Mouse (Mus musculus): ENCODE data around the gene BC049352.
A peak's percentile ranks its signal among the peaks of the same experiment; 100 is the strongest.

BC049352 gene

GRCm38 (mm10) chr9:45189661-45190174, 7.9 kb downstream of the BC049352 start:
- no peak for DNase-seq (ENCODE audit: low read depth, low spot score)

DNA sequence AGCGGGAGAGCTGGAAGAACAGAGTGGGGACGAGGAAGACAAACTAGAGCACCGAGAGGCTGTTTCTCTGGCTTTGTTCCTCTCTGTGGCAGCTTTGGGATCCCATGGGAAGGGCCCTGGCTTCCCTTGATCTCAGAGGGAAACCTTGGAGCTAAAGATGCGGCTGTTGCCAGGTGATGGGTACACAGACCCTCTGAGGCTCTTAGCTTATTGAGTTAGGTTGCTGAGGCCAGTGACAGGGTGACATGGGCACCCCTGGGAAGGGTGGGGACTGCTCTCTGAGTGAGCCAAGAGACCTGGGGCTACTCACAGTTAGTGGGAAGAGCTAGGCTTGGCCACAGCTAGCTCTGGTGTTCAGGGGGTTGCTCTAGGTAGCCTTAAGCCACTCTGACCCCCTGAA, 13.7 kb downstream of the BC049352 start:
- no peak for DNase-seq (ENCODE audit: low read depth, low spot score)

GRCm38 (mm10) chr9:45196125-45196830, 14.5 kb downstream of the BC049352 start:
- DNase-seq (ENCODE audit: low read depth, low spot score), result no peak

DNA sequence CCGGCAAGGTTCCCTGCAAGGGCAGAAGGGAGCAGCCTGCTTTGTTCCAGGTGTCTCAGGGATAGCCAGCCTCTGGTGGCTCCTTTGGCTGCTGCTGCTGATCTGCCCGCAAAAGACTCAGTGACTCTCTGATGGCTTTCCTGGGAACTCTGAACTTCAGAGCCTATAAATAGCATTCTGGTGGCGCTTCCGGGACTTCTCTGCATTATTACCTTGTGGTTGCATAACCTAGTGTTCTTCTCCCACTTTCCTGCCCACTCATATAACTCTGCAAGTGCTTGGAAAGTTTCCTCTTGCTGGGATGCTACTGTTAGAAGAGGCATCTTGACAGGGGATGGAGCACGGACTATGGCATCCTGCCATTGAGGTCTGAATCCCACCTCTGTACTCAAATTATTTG, 15.7 kb downstream of the BC049352 start:
- DNase-seq (ENCODE audit: low read depth, low spot score), result no peak

GRCm38 (mm10) chr9:45201319-45201947, 19.6 kb downstream of the BC049352 start:
- DNase-seq (ENCODE audit: low read depth, low spot score), result no peak

DNA sequence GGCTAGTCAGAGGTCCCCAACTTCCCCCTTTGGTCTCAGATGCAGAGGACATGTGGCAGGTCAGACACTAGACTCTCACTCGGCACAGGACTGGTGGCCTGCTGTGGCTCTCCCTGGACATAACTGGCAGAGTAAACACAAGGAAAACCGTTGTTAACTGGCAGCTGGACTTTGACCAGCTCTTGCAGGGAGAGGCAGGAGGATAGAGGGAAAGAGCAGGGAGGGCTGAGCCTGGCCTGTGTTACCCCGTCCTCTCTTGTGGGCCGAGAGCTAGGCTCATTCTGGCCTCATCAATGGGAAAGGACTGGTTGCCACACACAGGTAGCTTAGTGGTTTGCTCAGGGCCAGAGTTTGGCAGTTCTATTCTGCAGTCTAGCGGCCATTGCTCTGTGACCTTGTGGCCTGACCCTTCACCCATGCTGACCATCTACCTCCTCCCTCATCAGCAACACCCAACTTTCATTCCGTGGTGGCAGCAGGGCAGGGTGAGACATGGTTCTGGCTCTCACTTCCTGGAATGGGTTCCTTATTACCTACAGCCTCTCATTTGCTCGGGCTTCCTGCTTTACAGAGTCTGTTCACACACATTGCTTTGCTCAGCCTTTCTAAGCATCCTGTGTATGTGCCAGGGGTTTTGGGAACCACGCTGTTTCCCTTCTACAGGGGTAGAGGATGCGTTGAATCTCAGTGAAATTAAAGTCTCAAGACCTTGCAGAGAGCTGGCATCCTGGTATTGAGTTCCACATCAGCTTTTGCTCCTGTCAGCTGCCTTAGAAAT, 20.4 kb downstream of the BC049352 start:
- DNase-seq (ENCODE audit: low read depth, low spot score), result no peak

- no peak for DNase-seq (ENCODE audit: low read depth, low spot score)
These were observed 22.1 kb downstream of the BC049352 start, which contains the start of gene Tmprss4 for GRCm38 (mm10) chr9:45203797-45204410. Gene Tmprss4 (minus strand): TSS chr9:45204092.

DNA sequence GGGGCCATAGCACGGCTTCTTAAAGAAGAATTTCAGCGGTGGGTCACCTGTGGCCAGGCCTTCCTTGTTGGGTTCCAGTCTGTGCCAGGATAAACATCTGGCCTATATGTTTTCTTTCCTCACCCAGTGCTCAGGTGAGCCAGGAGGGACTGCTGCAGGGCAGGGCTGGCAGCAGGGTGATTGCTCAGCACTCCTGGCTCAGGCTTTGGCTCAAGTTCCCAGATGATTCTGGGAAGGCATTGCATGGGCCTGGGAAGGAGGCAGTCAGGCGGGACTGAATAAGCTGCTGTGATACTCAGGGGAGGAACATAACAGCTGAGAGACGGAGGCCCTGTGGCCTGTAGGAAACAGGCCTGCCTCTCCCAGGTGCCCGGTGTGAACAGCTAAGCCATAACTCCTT, 23.3 kb downstream of the BC049352 start:
- no peak for DNase-seq (ENCODE audit: low read depth, low spot score)

DNA sequence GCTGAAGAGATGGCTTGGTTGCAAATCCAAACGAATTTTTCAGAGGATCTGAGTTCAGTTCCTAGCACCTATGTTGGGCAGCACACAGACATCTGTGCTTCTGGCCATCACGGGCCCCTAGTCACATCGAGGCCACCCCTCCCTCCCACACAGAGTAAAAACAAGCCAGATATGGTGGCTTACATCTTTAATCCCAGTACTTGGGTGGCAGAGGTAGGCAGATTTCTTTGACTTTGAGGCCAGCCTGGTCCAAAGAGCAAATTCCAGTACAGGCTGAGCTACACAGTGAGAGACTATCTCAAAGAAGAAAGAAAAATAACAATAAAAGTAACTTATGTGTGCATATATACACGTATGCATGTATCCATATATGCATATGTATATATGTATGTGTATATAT, 24.3 kb downstream of the BC049352 start:
- DNase-seq (ENCODE audit: low read depth, low spot score), result no peak

- DNase-seq (ENCODE audit: low read depth, low spot score), result no peak
These were observed 25.4 kb downstream of the BC049352 start for GRCm38 (mm10) chr9:45207015-45207743.

GRCm38 (mm10) chr9:45212001-45212400, 30.2 kb downstream of the BC049352 start:
- no peak for DNase-seq (ENCODE audit: low read depth, low spot score)

- DNase-seq (ENCODE audit: low read depth, low spot score), result no peak
These were observed 33.8 kb downstream of the BC049352 start for GRCm38 (mm10) chr9:45215526-45216179.

DNA sequence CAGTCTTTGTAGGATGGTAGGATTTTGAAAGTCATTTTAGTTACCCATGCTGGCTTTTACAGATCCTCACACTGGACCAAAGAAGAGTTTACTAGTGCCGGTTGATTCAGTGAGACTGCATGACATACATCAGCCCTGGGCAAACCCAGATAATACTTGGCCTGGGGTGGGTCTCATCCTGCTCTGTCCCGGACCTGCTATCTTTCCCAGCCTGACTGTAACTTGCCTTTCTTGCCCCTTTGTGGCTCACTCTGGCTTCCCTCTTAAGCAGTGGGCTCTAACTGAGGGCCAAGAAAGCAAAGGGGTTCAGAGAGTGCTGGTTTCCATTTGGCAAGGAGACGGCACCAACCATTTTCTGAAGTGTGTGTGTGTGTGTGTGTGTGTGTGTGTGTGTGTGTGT, 37.8 kb downstream of the BC049352 start:
- no peak for DNase-seq (ENCODE audit: low read depth, low spot score)

GRCm38 (mm10) chr9:45221567-45221966, 39.8 kb downstream of the BC049352 start:
- DNase-seq (ENCODE audit: low read depth, low spot score), result peak; percentile 72

DNA sequence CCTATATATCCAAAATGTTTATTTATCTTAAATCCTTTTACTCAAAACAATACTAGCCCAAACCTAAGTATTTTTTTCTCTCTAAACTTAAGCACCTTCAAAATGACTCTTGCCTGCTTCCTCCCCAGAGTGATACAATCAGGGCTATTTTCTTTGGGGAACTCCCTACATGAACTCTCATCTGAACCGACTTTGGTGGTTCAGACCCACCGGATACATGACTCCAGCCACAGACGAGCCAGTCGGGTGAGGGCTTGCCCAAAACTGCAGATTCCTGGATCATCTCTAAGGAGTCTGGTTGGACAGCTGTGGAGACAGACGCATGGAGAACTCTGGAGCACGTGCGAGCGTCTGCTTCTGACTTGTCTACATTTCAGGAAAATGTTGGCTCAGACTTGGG, 47.6 kb downstream of the BC049352 start:
- no peak for DNase-seq (ENCODE audit: low read depth, low spot score)

DNA sequence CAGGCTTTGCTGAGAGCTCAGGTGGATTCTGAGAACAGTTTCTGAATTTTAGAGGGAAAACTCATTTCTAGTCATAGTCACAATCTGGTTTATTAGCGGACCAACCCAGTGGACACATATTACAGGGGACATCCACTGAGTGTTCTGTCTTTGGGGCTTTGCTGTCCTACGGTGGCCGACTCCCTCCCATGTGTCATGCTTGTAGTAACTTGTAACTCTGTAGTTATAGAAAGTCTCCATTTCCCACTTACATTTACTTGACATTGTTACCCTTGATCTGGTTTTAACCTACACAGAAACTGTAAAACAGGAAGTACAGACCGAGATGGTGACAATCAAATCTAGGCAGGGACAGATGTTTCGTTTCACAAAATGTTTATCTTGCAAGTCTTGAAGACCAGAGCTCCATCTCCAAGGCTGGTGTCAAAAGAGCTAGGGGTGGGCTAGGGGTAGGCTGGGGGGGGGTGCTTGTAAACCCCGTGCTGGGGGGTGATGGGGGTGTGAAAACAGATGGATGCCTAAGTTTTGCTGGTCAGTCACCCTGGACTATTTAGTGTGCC, 53.9 kb downstream of the BC049352 start:
- DNase-seq (ENCODE audit: low read depth, low spot score), result no peak

DNA sequence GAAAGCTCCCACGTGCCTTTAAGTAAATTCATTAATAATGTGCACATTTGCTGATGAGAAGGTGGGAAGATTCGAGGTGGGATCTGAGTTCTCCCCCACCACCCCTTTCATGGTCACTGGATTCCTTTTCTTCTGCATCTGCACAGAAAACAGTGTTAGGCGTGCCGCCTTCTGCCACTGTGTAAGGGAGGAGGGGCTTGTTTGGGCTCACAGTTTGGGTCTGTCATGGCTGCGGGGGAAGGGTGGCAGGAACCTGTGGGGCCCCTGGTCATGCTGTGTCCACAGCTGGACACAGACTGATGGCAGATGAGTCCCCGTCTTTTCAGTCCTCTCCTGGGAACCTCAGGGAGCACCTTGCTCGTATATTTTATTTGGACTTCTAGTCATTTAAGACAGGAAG, 54.9 kb downstream of the BC049352 start:
- DNase-seq (ENCODE audit: low read depth, low spot score), result no peak

GRCm38 (mm10) chr9:45241397-45241796, 59.6 kb downstream of the BC049352 start:
- no peak for DNase-seq (ENCODE audit: low read depth, low spot score)

DNA sequence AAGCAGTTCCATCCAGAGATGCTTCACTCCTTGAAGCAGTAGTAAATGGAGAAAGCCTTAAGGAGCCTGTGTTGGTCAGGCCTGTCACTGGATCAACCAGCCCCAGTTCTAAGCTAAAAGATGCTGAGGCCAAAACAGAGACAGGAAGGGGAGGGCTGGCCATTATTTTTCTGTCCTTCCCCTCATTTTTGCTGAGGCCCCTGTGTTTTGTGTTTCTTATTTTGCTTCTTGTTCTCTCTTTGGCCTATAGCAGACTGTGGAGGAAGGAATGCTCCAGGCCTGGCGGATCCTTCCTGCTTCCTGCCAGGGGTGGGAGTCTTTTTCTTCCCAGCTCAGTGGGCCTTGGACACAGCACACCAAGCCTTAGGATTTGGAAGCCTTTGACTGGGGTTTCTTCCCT, 63.6 kb downstream of the BC049352 start:
- DNase-seq (ENCODE audit: low read depth, low spot score), result no peak

- no peak for DNase-seq (ENCODE audit: low read depth, low spot score)
These were observed 64.3 kb downstream of the BC049352 start for GRCm38 (mm10) chr9:45246060-45246459.

Measured in retina, postnatal 7 days (tissue).